Mouse (Mus musculus) G1E-ER4 (cell line): Measurements from ENCODE around the gene Fgf11. TPM values are rescaled to one million over a fixed set of nuclear protein-coding genes. Genes with fewer than 3 reads are reported as not detected.

Experiments used
- GATA1 ChIP-seq: IDR thresholded peaks from one replicate; pipeline ENCODE4 v1.8.0; 2012; ENCODE audit warnings: low read length, inconsistent platforms
- polyA plus RNA-seq: library from polyadenylated mRNA; stranded (reverse); fragments of >175 nt; gene quantifications from 2 replicates; pipeline ENCODE4 v1.2.3, GENCODE M21; 2012

Fgf11 gene
- polyA plus RNA-seq, 1 experiment: 0.53 TPM

DNA sequence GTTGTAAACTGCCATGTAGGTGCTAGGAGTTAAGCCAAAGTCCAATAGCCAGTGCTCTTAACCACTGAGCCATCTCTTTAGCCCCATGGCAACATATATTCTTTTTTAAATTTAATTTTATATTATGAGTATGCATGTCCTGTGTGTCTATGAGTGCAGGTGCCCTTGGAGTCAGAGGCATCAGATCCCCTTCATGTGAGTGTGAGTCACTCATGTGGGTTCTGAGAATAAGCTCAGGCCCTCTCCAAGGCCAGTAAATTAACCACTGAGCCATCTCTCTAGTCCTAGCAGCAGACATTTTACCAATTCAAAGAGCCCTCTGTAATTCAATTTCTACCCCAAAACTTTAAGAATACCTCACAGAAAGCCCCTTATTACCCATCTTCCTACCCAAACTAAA is 49.0 kb downstream of the Fgf11 start:
- TF ChIP-seq GATA1: no peak

DNA sequence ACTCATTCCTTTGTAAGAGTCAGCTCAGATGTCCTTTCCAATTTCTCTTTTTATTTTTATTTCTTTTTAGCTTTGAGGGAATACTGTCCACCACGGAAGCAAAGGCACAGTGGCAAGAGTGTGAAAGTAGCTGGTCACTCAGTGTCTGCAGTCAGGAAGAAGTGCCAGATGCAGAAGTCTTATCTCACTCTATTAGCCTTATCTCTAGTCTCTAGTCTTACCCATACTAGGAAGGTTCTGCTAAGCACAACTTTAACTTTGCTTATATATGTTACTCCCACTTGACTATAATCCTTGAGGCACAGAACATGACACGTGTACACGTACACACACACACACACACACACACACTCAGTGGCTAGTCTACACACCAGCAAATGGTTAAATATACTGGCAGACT is 50.0 kb downstream of the Fgf11 start:
- TF ChIP-seq GATA1: peak; percentile 66

Other genes starting within 250 kb of the Fgf11 start
- 0.66 and 0.68 TPM in 2 replicates for gene Efnb3, start 241.7 kb downstream of the Fgf11 start, polyA plus RNA-seq
- 11.0 and 23.0 TPM in 2 replicates for gene Wrap53, start 221.6 kb downstream of the Fgf11 start, polyA plus RNA-seq
- gene Trp53, start 221.5 kb downstream of the Fgf11 start, polyA plus RNA-seq: 209 and 211 TPM in 2 replicates
- gene Atp1b2, start 195.9 kb downstream of the Fgf11 start, polyA plus RNA-seq: 69.6 and 87.4 TPM in 2 replicates
- gene Shbg, start 184.0 kb downstream of the Fgf11 start, polyA plus RNA-seq: not detected in 2 replicates
- gene Sat2, start 179.8 kb downstream of the Fgf11 start, polyA plus RNA-seq: not detected in 2 replicates
- 76.6 and 104 TPM in 2 replicates for gene Fxr2, start 168.9 kb downstream of the Fgf11 start, polyA plus RNA-seq
- 0.30 and 0.49 TPM in 2 replicates for gene Sox15, start 146.5 kb downstream of the Fgf11 start, polyA plus RNA-seq
- 24.4 and 30.0 TPM in 2 replicates for gene Mpdu1, start 139.2 kb downstream of the Fgf11 start, polyA plus RNA-seq
- 1.1 and 1.2 TPM in 2 replicates for gene Cd68, start 135.7 kb downstream of the Fgf11 start, polyA plus RNA-seq
- 326 and 403 TPM in 2 replicates for gene Eif4a1, start 129.4 kb downstream of the Fgf11 start, polyA plus RNA-seq
- gene Senp3, start 119.8 kb downstream of the Fgf11 start, polyA plus RNA-seq: 117 and 153 TPM in 2 replicates
- not detected in 2 replicates for gene Tnfsf13, start 116.1 kb downstream of the Fgf11 start, polyA plus RNA-seq
- not detected in 2 replicates for gene Tnfsf12, start 106.0 kb downstream of the Fgf11 start, polyA plus RNA-seq
- gene Tnfsfm13, start 105.8 kb downstream of the Fgf11 start, polyA plus RNA-seq: not detected in 2 replicates
- 65.1 and 65.3 TPM in 2 replicates for gene Polr2a, start 43.2 kb downstream of the Fgf11 start, polyA plus RNA-seq
- gene Slc35g3, start 39.9 kb downstream of the Fgf11 start, polyA plus RNA-seq: not detected in 2 replicates
- 14.5 and 15.2 TPM in 2 replicates for gene Zbtb4, start 35.9 kb downstream of the Fgf11 start, polyA plus RNA-seq
- 0.03 and 0.11 TPM in 2 replicates for gene Chrnb1, start 5.9 kb downstream of the Fgf11 start, polyA plus RNA-seq
- not detected in 2 replicates for gene Tmem102, start 3.8 kb upstream of the Fgf11 start, polyA plus RNA-seq
- not detected in 2 replicates for gene Gm39566, start 13.4 kb upstream of the Fgf11 start, polyA plus RNA-seq
- not detected in 2 replicates for gene Spem2, start 16.6 kb upstream of the Fgf11 start, polyA plus RNA-seq
- not detected in 2 replicates for gene Spem1, start 20.3 kb upstream of the Fgf11 start, polyA plus RNA-seq
- gene Nlgn2, start 35.9 kb upstream of the Fgf11 start, polyA plus RNA-seq: 0.99 and 1.1 TPM in 2 replicates
- 404 and 460 TPM in 2 replicates for gene Tmem256, start 36.7 kb upstream of the Fgf11 start, polyA plus RNA-seq
- gene Plscr3, start 44.5 kb upstream of the Fgf11 start, polyA plus RNA-seq: 43.0 and 56.9 TPM in 2 replicates
- gene Tnk1, start 56.9 kb upstream of the Fgf11 start, polyA plus RNA-seq: 0.09 and 0.91 TPM in 2 replicates
- not detected in 2 replicates for gene Tmem95, start 76.2 kb upstream of the Fgf11 start, polyA plus RNA-seq
- 0.27 and 0.39 TPM in 2 replicates for gene Kctd11, start 79.5 kb upstream of the Fgf11 start, polyA plus RNA-seq
- gene Acap1, start 93.7 kb upstream of the Fgf11 start, polyA plus RNA-seq: 107 and 119 TPM in 2 replicates
- gene 2810408A11Rik, start 99.1 kb upstream of the Fgf11 start, polyA plus RNA-seq: 1.0 and 1.5 TPM in 2 replicates
- gene Neurl4, start 99.2 kb upstream of the Fgf11 start, polyA plus RNA-seq: 83.2 and 85.5 TPM in 2 replicates
- gene Gps2, start 112.0 kb upstream of the Fgf11 start, polyA plus RNA-seq: 246 and 266 TPM in 2 replicates
- 3,518 and 5,018 TPM in 2 replicates for gene Eif5a, start 120.1 kb upstream of the Fgf11 start, polyA plus RNA-seq
- gene Ybx2, start 133.9 kb upstream of the Fgf11 start, polyA plus RNA-seq: 0.19 TPM in 1 of 2 replicates, not detected in the other
- gene Slc2a4, start 146.3 kb upstream of the Fgf11 start, polyA plus RNA-seq: 0.03 and 0.35 TPM in 2 replicates
- gene Cldn7, start 162.9 kb upstream of the Fgf11 start, polyA plus RNA-seq: not detected in 2 replicates
- gene Ctdnep1, start 179.3 kb upstream of the Fgf11 start, polyA plus RNA-seq: 224 and 279 TPM in 2 replicates
- gene Elp5, start 180.7 kb upstream of the Fgf11 start, polyA plus RNA-seq: 7.7 and 13.2 TPM in 2 replicates
- gene Gabarap, start 189.3 kb upstream of the Fgf11 start, polyA plus RNA-seq: 164 and 205 TPM in 2 replicates
- gene Phf23, start 193.9 kb upstream of the Fgf11 start, polyA plus RNA-seq: 92.5 and 117 TPM in 2 replicates
- 59.6 and 66.9 TPM in 2 replicates for gene Dvl2, start 198.7 kb upstream of the Fgf11 start, polyA plus RNA-seq
- gene Acadvl, start 213.6 kb upstream of the Fgf11 start, polyA plus RNA-seq: 19.7 and 28.8 TPM in 2 replicates
- 7.4 and 7.6 TPM in 2 replicates for gene Dlg4, start 215.1 kb upstream of the Fgf11 start, polyA plus RNA-seq